Mouse (Mus musculus): ENCODE results near the gene Tmem50b.

- TF ChIP-seq CTCF (IDR thresholded peaks at IDR 0.05; ENCODE audit: borderline replicate concordance, insufficient read depth, low read length) (no peak), POLR2A (IDR thresholded peaks at IDR 0.05; ENCODE audit: low read depth, low read length) (no peak)
These were observed 22.4 kb downstream of the Tmem50b start for GRCm38 (mm10) chr16:91575151-91575550.
